Mouse (Mus musculus) frontal cortex, postnatal 25 days (tissue): ENCODE data around the gene Aaas.
A peak's percentile ranks its signal among the peaks of the same experiment; 100 is the strongest.

Experiments used
- DNase-seq, 2 experiments: peaks; one replicate each; pipeline ENCODE4 v3.0.0; 2022; ENCODE audit warnings: low spot score in 2 of 2

The Aaas gene

DNA sequence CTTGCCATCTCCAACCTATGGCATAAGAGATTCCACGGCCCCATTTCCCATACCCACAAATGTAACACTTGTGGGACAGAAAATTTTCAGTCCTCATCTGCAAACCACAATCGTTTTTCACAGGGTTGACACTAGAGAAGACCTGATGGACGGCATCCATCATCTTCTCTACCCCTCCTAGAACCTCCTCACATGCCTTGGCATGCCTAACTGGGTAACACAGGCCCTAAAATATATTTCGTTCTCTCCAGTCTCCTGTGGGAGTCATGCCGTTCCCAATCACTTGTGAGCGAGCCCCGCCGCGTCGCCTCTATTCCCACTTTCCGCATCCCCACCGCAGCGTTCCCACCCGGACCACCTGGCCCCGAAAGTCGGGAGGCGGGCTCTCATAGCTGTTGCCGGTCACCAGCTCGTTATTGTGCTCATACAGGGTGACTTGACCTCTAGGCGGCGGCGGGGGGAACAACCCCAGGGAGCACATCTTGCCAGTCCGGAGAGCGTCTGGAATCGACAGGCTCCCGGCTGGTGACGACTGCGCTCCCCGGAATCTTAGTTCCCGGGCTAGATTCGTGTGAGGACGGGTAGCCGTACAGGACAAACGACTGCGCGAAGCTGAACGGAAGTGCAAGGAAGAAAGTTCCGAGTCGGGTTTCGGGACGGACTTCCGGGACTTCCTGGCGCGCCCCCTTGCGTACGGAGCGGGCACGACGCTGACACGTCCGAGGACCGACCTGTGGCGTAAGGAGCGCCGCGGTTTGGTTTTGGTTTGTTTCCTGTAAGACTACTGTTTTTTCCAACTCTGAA lies at the start of gene Aaas:
Aaas (minus strand) TSS at position 634 of the 804 bp plus-strand sequence.
- DNase-seq = peak; percentile 92

- DNase-seq = peak in 1 of 2 experiments; percentile 42
These were observed 49.0 kb upstream of the Aaas start for GRCm38 (mm10) chr15:102399229-102400221.

DNA sequence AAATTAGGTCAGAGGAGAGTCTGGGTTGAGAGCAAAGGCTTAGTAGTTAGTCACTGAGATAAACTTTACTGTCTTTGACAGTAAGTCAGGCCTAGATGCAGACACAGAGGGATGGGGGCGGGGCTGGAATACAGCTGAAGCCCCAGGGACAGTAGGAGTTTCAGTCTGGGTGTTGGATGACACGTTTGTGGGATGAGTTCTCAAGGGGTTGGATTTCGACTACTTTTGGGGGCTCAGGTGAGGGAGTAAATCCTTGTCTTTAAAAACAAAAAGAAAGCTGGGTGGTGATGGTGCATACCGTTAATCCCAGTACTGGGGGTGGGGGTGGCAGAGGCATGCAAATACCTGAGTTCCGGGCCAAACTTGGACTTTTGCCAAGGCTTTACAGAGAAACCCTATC lies 48.1 kb upstream of the Aaas start:
- no peak for DNase-seq

DNA sequence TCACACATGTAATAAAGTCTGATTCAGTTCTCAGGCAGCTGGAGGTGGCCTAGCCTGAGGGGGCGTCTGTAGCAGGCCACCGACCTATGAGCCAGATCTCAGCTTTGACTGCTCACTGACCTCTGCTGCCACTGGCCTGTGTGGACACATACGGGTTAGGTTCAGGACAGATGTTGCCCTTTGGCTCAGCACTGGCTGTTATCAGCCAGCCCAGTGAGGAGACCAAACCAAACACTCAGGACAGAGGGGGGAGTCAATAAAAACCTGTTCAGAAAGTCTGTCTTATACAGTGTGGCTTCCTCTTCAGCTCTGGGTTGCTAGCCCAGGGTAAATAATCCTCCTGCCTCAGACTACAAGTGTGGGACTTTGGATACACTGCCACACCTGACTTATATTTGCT lies 44.5 kb upstream of the Aaas start:
- no peak for DNase-seq

DNA sequence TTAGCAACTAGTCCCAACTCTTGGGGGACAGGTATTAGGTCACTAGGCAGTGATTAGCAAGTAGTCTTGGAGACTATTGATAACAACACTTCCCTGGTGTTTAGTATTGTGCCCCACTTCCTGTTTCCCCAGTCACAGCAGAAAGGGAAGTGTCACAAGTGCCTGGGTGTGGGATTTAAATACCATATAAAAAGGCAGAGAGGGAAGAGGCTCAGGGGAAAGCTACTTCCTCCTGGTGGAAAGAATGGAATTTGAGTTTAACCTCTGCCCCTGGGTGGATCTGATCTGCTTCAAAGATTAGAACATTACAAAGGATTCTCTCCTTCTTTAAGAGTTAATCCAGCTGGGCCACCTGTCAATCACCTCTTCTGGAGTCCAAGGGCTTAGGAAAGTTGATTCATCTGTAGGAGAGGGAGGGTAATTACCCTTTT lies 43.0 kb upstream of the Aaas start:
- DNase-seq = no peak

- DNase-seq = no peak
These were observed 41.9 kb upstream of the Aaas start for GRCm38 (mm10) chr15:102392520-102392919.

GRCm38 (mm10) chr15:102388942-102389341 lies 38.4 kb upstream of the Aaas start:
- DNase-seq = no peak

- no peak for DNase-seq
These were observed 36.1 kb upstream of the Aaas start for GRCm38 (mm10) chr15:102386640-102387039.

GRCm38 (mm10) chr15:102383671-102384070 lies 33.1 kb upstream of the Aaas start:
- no peak for DNase-seq

DNA sequence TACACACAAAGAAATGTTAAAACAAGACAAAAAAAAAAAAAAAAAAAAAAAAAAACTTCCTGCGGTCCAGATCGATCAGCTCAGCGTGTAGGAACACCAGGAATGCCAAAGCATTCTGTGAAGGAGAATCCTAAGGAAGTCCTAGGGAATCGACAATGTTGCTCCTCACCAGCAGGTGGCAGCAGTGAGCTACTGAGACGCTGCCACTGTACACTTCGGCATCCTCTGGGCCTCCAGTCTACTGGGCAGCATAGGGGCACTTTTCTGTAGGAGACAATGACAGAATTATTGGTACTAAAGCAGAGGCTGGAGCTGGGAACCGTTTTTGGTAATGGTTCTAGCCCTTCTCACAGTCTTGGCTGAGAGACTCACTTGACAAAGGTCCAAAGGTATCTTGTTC lies 31.0 kb upstream of the Aaas start:
- DNase-seq = peak; percentile 66 to 78

DNA sequence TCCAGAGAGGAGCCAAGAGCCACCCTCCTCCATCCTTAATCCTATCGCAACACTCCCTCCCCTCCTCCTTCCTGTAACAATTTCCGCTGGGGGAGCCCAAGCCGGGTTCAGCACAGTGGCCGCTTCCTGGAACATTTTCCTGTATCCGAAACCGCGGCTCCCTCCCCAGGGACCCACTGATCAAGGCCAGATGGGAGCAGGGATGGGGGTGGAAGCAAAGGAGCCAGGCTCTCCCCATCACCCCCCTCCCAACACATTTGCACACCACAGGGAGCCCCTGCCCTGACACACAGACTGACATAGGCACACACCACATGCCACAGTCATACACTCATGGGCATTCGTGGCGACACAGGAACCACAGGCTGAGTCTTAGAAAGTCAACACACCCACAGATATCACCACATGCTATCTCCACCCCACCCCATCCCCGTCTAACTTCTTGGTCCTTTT lies 27.3 kb upstream of the Aaas start:
- DNase-seq = no peak

DNA sequence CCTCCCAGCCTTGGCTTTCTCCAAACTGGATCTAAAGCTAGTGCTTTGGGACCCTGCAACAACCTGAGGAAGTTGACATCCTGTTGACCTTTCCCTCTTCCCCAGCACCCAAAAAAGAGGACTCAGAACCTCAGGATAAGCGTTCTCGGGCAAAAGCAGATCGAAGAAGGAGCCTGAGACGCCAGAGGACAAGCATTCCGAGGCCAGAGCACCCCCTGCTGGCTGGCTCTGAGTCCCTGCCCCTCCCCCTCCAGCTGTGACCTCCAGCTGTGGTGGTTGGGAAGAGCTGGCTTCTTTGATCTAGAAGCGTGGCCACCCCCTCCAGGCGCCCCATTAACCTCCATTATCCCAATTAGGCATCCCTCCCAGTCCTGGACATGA lies 26.6 kb upstream of the Aaas start:
- DNase-seq = peak; percentile 65 to 67

- DNase-seq = no peak
These were observed 26.0 kb upstream of the Aaas start for GRCm38 (mm10) chr15:102376453-102377162.

GRCm38 (mm10) chr15:102370727-102371126 lies 20.2 kb upstream of the Aaas start:
- no peak for DNase-seq

- DNase-seq = no peak
These were observed 19.4 kb upstream of the Aaas start for GRCm38 (mm10) chr15:102369972-102370371.

GRCm38 (mm10) chr15:102366733-102367344 lies 16.3 kb upstream of the Aaas start, which contains the start of gene Sp7:
Sp7 (minus strand) TSS chr15:102367182.
- no peak for DNase-seq

- no peak for DNase-seq
These were observed 15.7 kb upstream of the Aaas start for GRCm38 (mm10) chr15:102366238-102366637.

GRCm38 (mm10) chr15:102364678-102365077 lies 14.1 kb upstream of the Aaas start:
- DNase-seq = no peak

DNA sequence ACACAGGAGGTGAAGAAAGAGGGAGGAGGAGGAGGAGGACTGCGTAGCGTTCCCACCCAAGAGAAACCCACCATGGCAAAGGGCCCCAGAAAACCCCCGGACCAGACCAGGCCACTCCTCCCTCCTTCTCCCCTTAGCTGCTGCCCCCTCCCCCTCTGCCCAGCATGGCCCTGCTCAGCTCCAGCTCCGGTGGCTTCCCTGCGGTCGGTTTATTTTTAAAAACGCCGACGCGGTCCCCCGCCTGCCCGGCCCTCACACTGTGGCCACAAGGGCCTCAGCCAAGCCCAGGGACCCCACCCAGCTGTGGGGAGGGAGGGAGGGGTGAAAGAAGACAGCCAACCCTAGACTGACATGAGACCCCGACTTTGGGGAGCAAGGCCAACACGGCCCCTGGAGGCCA lies 12.1 kb upstream of the Aaas start:
- no peak for DNase-seq

DNA sequence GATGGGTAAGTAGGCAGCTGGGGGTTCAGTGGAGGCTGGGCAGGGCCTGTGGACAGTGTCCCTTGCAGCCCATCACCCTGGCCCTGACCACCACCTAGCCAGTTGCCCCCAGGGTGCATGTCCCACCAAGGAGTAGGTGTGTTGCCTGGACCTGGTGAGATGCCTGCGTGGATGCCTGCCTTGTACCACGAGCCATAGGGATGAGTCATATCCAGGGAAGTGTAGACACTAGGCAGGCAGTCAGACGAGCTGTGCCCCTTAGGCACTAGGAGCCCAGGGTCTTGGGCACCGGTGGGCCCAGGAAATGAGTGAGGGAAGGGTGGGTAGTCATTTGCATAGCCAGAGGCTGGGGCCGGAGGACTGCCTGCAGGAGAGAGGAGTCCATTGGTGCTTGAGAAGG lies 8.3 kb upstream of the Aaas start:
- no peak for DNase-seq

DNA sequence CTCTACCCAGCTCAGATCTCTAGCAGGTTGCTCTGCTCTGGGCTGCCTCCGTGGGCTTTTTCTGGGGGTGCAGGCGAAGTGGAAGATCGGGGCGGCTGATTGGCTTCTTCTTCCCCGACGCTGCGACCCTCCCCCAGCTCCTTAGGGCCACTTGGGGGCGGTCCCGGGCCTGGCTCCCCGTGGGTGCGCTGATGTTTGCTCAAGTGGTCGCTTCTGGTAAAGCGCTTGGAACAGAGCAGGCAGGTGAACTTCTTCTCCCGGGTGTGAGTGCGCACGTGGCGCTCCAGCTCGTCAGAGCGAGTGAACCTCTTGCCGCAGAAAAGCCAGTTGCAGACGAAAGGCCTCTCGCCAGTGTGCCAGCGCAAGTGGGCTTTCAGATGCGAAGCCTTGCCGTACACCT lies 7.6 kb upstream of the Aaas start:
- DNase-seq = no peak
